Mouse (Mus musculus) hindbrain, postnatal 0 days (tissue): ENCODE results near the gene Tpst1. TPM values are rescaled to one million over a fixed set of nuclear protein-coding genes. Genes with fewer than 3 reads are reported as not detected.

Experiments used
- ATAC-seq: fragments of 200-750 bp; cut with Nextera tagmentation; 2 replicates; pipeline ENCODE4 v1.8.0; 2017; ENCODE audit warnings: mild to moderate bottlenecking, moderate TSS enrichment, moderate library complexity
- DNase-seq: peaks from one replicate; pipeline ENCODE4 v3.0.0-alpha.2; 2015; ENCODE audit warnings: low spot score
- H3K27ac ChIP-seq: fragments of 300-500 bp; sonication (generic); 2 replicates; pipeline ENCODE4 v1.5.1; 2014; ENCODE audit warnings: mild to moderate bottlenecking
- H3K27me3 ChIP-seq: fragments of 300-500 bp; sonication (generic); 2 replicates; pipeline ENCODE4 v1.6.1; 2014; ENCODE audit warnings: low read length, mixed read lengths; ENCODE audit not compliant: insufficient read depth
- H3K36me3 ChIP-seq: fragments of 300-500 bp; sonication (generic); 2 replicates; pipeline ENCODE4 v1.6.1; 2014; ENCODE audit warnings: low read length, mixed read lengths; ENCODE audit not compliant: insufficient read depth
- H3K4me1 ChIP-seq: fragments of 300-500 bp; sonication (generic); 2 replicates; pipeline ENCODE4 v1.6.1; 2014; ENCODE audit warnings: antibody characterized with exemption, low read length, mixed read lengths; ENCODE audit not compliant: insufficient read depth
- H3K4me2 ChIP-seq: fragments of 300-500 bp; sonication (generic); 2 replicates; pipeline ENCODE4 v1.6.1; 2014; ENCODE audit warnings: low read depth, mild to moderate bottlenecking, low read length, moderate library complexity, mixed read lengths
- H3K4me3 ChIP-seq: fragments of 300-500 bp; sonication (generic); 2 replicates; pipeline ENCODE4 v1.5.1; 2014; ENCODE audit warnings: low read length
- H3K9ac ChIP-seq: fragments of 300-500 bp; sonication (generic); replicated peaks from 2 replicates; pipeline ENCODE4 v1.6.1; 2014; ENCODE audit warnings: mild to moderate bottlenecking, low read length, moderate library complexity, mixed read lengths
- H3K9me3 ChIP-seq: fragments of 300-500 bp; sonication (generic); 2 replicates; pipeline ENCODE4 v1.6.1; 2016; ENCODE audit warnings: low read length, mixed read lengths
- CTCF ChIP-seq: IDR thresholded peaks from 2 replicates; pipeline ENCODE4 v1.5.1; 2016; ENCODE audit warnings: antibody characterized with exemption, control low read depth, low read depth
- WGBS: fragments of 180-500 bp; shearing (Covaris S2); extraction: QIAGEN DNeasy Blood & Tissue Kit; methylation state at CpG from one replicate; pipeline ENCODE4 v1.1.7; 2014; 5-methylcytosine and 5-hydroxymethylcytosine counted together
- polyA plus RNA-seq: library from polyadenylated mRNA; unstranded; fragments of >200 nt; fragmentation: Nextera tagmentation; extraction: Ambion mirVana; gene quantifications from 2 replicates; pipeline ENCODE4 v1.2.1, GENCODE M21; 2015
- total RNA-seq: library from RNA; depleted of rRNA; stranded (reverse); fragments of >200 nt; gene quantifications from 2 replicates; pipeline ENCODE4 v1.2.3, GENCODE M21; 2014

Gene Tpst1
- total and polyA plus RNA-seq, 2 experiments from 2014 or later, result 38.1 to 46.7 TPM

DNA sequence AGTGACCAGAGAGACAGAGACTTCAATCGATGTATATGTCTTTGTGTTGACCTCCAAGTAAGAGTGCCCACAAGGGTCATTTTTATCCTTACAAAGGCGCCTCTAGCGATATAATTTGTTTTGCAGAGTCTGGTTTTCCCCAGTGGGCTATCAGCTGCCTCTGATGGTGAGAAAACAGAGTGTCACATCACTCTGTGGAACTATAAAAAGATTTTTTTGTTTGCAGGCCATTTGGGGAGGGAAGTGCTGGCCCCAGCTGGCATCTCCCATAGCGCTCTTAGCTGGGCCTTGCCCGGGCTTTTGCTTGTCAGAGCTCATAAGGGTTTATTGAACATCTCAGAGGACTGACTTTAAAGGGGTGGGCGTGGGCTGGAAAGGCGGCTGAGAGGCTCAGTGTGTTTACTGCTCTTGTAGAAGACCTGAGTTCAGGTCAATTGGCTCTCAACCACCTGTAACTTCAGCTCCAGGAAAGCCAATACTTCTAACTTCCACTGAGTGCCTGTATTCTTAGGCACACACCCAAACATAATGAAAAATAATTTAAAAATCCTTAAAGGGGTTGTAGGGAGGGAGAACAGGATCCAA is 76.7 kb downstream of the Tpst1 start:
- H3K4me3 ChIP-seq, result no peak overlapping the region
- no peak for ATAC-seq
- DNase-seq, result no peak
- no peak for TF ChIP-seq CTCF
- peaks cover 42% of the 10 kb centered on the region for H3K36me3 ChIP-seq
- no peaks in the 10 kb centered on the region for H3K9me3 ChIP-seq
- H3K9ac ChIP-seq, result no peak overlapping the region
- no peak overlapping the region for H3K4me2 ChIP-seq
- peaks cover 7% of the 10 kb centered on the region; the same call in 1 of the 2 replicates for H3K4me1 ChIP-seq
- no peak overlapping the region for H3K27ac ChIP-seq
- no peaks in the 10 kb centered on the region for H3K27me3 ChIP-seq
- 83% methylated on average over 7 of the region's 7 CpGs for WGBS

DNA sequence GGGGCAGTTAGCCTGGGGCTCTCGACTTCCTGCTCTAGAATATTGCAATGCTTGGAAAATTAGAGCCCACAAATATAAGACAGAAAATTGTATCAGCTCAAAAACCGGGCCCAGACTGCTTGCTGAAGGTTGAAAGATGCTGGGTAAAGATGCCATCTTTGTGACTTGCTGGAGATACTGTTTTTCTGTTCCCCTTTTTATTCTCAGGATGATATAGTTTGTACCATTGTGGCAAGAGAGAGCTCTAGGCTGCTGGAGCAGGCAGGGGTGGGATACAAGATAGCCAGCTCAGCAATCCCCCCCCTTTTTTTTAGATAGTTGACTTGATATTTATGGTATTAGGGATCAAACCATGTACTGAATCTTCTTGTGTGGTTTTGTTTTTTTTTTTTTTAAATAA is 81.2 kb downstream of the Tpst1 start:
- no peak for ATAC-seq
- H3K27me3 ChIP-seq, result no peaks in the 10 kb centered on the region
- H3K4me1 ChIP-seq, result no peaks in the 10 kb centered on the region
- DNase-seq, result no peak
- no peak overlapping the region for H3K27ac ChIP-seq
- H3K4me3 ChIP-seq, result no peak overlapping the region
- H3K36me3 ChIP-seq, result peaks cover 40% of the 10 kb centered on the region
- H3K9ac ChIP-seq, result no peak overlapping the region
- H3K9me3 ChIP-seq, result no peaks in the 10 kb centered on the region
- H3K4me2 ChIP-seq, result no peak overlapping the region
- WGBS, result 90% methylated on average over 2 of the region's 2 CpGs
- no peak for TF ChIP-seq CTCF

GRCm38 (mm10) chr5:130158545-130158944 is 85.4 kb downstream of the Tpst1 start:
- H3K4me3 ChIP-seq, result no peak overlapping the region
- TF ChIP-seq CTCF, result no peak
- H3K27ac ChIP-seq, result no peak overlapping the region
- no peaks in the 10 kb centered on the region for H3K4me1 ChIP-seq
- 82% methylated on average over 4 of the region's 4 CpGs for WGBS
- H3K27me3 ChIP-seq, result no peaks in the 10 kb centered on the region
- no peak overlapping the region for H3K9ac ChIP-seq
- no peak overlapping the region for H3K4me2 ChIP-seq
- no peak for DNase-seq
- peaks cover 11% of the 10 kb centered on the region; the same call in 1 of the 2 replicates for H3K36me3 ChIP-seq
- ATAC-seq, result no peak
- H3K9me3 ChIP-seq, result no peaks in the 10 kb centered on the region

- no peak overlapping the region for H3K4me3 ChIP-seq
- 0 out of 2 replicates have a peak, but pooled peaks cover 4% of the 10 kb centered on the region for H3K36me3 ChIP-seq
- no peak for TF ChIP-seq CTCF
- H3K4me1 ChIP-seq, result no peaks in the 10 kb centered on the region
- H3K4me2 ChIP-seq, result no peak overlapping the region
- no peak overlapping the region for H3K9ac ChIP-seq
- ATAC-seq (no peak), DNase-seq (no peak)
- H3K27ac ChIP-seq, result no peak overlapping the region
- WGBS, result 63% methylated on average over 7 of the region's 7 CpGs
- no peaks in the 10 kb centered on the region for H3K9me3 ChIP-seq
- no peaks in the 10 kb centered on the region for H3K27me3 ChIP-seq
Measured at GRCm38 (mm10) chr5:130159761-130160201, 86.7 kb downstream of the Tpst1 start.

- no peak overlapping the region for H3K9ac ChIP-seq
- no peaks in the 10 kb centered on the region for H3K36me3 ChIP-seq
- H3K4me2 ChIP-seq, result no peak overlapping the region
- no peaks in the 10 kb centered on the region for H3K4me1 ChIP-seq
- ATAC-seq, result no peak
- no peaks in the 10 kb centered on the region for H3K27me3 ChIP-seq
- no peak overlapping the region for H3K4me3 ChIP-seq
- H3K27ac ChIP-seq, result no peak overlapping the region
- DNase-seq, result peak; percentile 65
- H3K9me3 ChIP-seq, result no peaks in the 10 kb centered on the region
- 4% methylated on average over 7 of the region's 7 CpGs for WGBS
- TF ChIP-seq CTCF, result peak; percentile 79
Measured at GRCm38 (mm10) chr5:130163670-130164069, 90.5 kb downstream of the Tpst1 start.

GRCm38 (mm10) chr5:130165213-130165612 is 92.1 kb downstream of the Tpst1 start:
- DNase-seq (no peak), ATAC-seq (no peak)
- H3K27ac ChIP-seq, result no peak overlapping the region
- H3K27me3 ChIP-seq, result no peaks in the 10 kb centered on the region
- TF ChIP-seq CTCF, result no peak
- H3K9ac ChIP-seq, result no peak overlapping the region
- H3K4me1 ChIP-seq, result no peaks in the 10 kb centered on the region
- WGBS, result 75% methylated on average over 4 of the region's 4 CpGs
- H3K4me3 ChIP-seq, result no peak overlapping the region
- H3K9me3 ChIP-seq, result no peaks in the 10 kb centered on the region
- no peak overlapping the region for H3K4me2 ChIP-seq
- H3K36me3 ChIP-seq, result no peaks in the 10 kb centered on the region

DNA sequence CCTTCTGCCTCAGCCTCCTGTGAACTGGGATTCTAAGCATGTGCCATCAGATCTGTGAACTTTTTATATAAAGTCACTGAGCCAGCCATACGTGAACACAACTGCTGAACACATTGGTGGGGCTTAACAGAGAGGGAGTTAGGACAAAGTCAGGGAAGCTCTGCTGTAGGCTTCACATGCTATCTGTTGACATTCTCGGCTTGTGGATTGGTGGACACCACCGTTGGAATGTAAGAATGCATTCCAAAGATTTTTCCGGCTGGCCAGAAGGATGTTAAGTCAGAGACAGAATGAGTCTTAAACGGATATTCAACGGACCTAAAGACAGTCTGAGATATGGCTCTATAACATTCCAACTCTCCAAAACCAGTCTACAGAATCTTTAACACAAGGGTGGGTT is 96.0 kb downstream of the Tpst1 start:
- no peaks in the 10 kb centered on the region for H3K27me3 ChIP-seq
- no peaks in the 10 kb centered on the region for H3K36me3 ChIP-seq
- no peak for TF ChIP-seq CTCF
- no peak overlapping the region for H3K9ac ChIP-seq
- H3K27ac ChIP-seq, result no peak overlapping the region
- H3K4me3 ChIP-seq, result no peak overlapping the region
- peaks cover 13% of the 10 kb centered on the region for H3K4me1 ChIP-seq
- no peak overlapping the region for H3K4me2 ChIP-seq
- DNase-seq (no peak), ATAC-seq (no peak)
- H3K9me3 ChIP-seq, result no peaks in the 10 kb centered on the region
- 71% methylated on average over 6 of the region's 6 CpGs for WGBS
